Mouse (Mus musculus) neural tube, embryonic 14.5 days (tissue): ENCODE data around the gene Sugct. TPM values are rescaled to one million over a fixed set of nuclear protein-coding genes. Genes with fewer than 3 reads are reported as not detected.

Experiments used
- ATAC-seq: fragments of 200-750 bp; cut with Nextera tagmentation; 2 replicates; pipeline ENCODE4 v1.8.0; 2017; ENCODE audit warnings: low read depth, mild to moderate bottlenecking, moderate TSS enrichment, moderate library complexity
- H3K27ac ChIP-seq: fragments of 300-500 bp; sonication (generic); 2 replicates; pipeline ENCODE4 v1.5.1; 2014; ENCODE audit warnings: low read depth, mild to moderate bottlenecking, control low read depth, low read length, moderate library complexity, mixed read lengths
- H3K27me3 ChIP-seq: fragments of 300-500 bp; sonication (generic); 2 replicates; pipeline ENCODE4 v1.6.1; 2014; ENCODE audit warnings: low read length; ENCODE audit not compliant: control insufficient read depth, insufficient read depth
- H3K36me3 ChIP-seq: fragments of 300-500 bp; sonication (generic); 2 replicates; pipeline ENCODE4 v1.6.1; 2014; ENCODE audit warnings: low read length, mixed read lengths; ENCODE audit not compliant: control insufficient read depth, insufficient read depth
- H3K4me1 ChIP-seq: fragments of 300-500 bp; sonication (generic); 2 replicates; pipeline ENCODE4 v1.6.1; 2014; ENCODE audit warnings: low read length; ENCODE audit not compliant: control insufficient read depth, insufficient read depth
- H3K4me2 ChIP-seq: fragments of 300-500 bp; sonication (generic); 2 replicates; pipeline ENCODE4 v1.6.1; 2014; ENCODE audit warnings: mild to moderate bottlenecking, low read depth, low read length, control low read depth
- H3K4me3 ChIP-seq: fragments of 300-500 bp; sonication (generic); 2 replicates; pipeline ENCODE4 v1.5.1; 2014; ENCODE audit warnings: low read depth, low read length, control low read depth, mixed read lengths
- H3K9ac ChIP-seq: fragments of 300-500 bp; sonication (generic); replicated peaks from 2 replicates; pipeline ENCODE4 v1.6.1; 2014; ENCODE audit warnings: low read depth, mild to moderate bottlenecking, control low read depth, low read length, mixed read lengths
- H3K9me3 ChIP-seq: fragments of 300-500 bp; sonication (generic); 2 replicates; pipeline ENCODE4 v1.6.1; 2016; ENCODE audit warnings: low read length; ENCODE audit not compliant: control insufficient read depth
- WGBS: fragments of 180-500 bp; shearing (Covaris S2); extraction: QIAGEN DNeasy Blood & Tissue Kit; methylation state at CpG from one replicate; pipeline ENCODE4 v1.1.7; 2014; 5-methylcytosine and 5-hydroxymethylcytosine counted together
- polyA plus RNA-seq: library from polyadenylated mRNA; unstranded; fragments of >200 nt; fragmentation: Nextera tagmentation; extraction: Ambion mirVana; gene quantifications from 2 replicates; pipeline ENCODE4 v1.2.1, GENCODE M21; 2014

The Sugct gene
- polyA plus RNA-seq, 1 experiment from 2014 or later: 2.2 TPM

DNA sequence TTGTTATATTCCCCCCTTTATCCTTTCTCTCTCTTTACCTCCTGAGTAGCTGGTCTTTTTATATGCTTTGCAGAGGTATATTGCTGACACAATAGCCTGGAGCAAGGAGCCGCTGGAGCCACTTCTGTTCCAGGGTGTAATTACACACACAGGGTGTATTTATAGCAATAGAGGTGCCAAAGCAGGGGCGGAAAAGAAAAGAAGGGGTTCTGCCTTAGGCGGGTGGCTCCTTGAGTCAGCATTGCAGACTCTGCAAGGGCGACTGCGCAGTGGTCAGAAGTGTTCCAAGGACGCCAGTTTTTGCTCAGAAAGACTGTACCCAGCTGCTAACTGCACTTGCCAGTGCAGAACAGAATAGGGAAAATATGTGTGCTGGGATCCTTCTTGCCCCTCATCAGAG, 869.7 kb downstream of the Sugct start:
- H3K36me3 ChIP-seq: no peaks in the 10 kb centered on the region
- H3K9ac ChIP-seq: no peak overlapping the region
- 41% methylated on average over 6 of the region's 6 CpGs for whole genome bisulfite sequencing
- H3K4me1 ChIP-seq: no peaks in the 10 kb centered on the region
- H3K4me2 ChIP-seq: no peak overlapping the region
- no peaks in the 10 kb centered on the region for H3K9me3 ChIP-seq
- no peaks in the 10 kb centered on the region for H3K27me3 ChIP-seq
- no peak overlapping the region for H3K27ac ChIP-seq
- no peak overlapping the region for H3K4me3 ChIP-seq
- no peak for ATAC-seq

DNA sequence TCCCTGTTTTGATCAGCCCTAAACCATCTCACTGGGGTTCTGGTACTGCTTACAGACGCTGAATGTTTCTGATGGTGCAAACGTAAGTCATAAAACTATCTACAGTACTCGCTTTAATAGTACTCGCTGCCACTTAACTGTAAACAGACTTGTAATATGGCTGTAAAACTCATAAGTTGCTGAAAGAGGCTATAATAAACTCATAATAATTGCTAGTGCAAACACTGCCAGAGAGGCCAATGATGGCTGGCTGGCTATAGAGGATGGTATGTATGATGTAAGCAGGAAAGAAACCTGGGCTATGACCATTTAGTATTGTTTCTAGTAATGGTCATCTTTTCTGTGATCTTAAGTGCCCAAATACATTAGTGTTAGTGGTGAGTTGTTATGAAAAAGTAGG, 873.6 kb downstream of the Sugct start:
- Histone ChIP-seq H3K36me3 (no peaks in the 10 kb centered on the region), H3K9ac (no peak overlapping the region), H3K4me3 (no peak overlapping the region), H3K4me1 (no peaks in the 10 kb centered on the region), H3K9me3 (no peaks in the 10 kb centered on the region), H3K4me2 (no peak overlapping the region), H3K27me3 (no peaks in the 10 kb centered on the region), H3K27ac (no peak overlapping the region)
- no peak for ATAC-seq
- 90% methylated on average over 4 of the region's 4 CpGs for WGBS

DNA sequence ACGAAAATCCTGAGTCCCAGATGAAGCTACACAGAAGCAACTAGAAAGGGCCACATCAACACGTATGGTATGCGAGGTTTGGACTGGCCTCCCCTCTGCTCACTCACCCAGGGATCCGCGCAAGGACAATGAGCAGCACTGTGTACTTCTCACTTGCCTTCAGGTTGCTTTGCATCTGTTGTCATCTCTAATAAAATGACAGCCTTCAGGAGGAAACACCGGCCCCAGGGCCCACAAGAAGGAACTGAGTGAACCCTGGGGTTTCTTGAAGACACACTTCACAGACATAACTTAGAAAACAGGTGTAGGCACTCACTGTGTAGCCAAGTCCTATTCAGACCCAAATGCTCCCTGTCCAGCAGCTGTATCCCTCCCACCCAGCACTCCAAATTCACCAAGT, 877.9 kb downstream of the Sugct start:
- Histone ChIP-seq H3K36me3 (no peaks in the 10 kb centered on the region), H3K27ac (no peak overlapping the region), H3K9ac (no peak overlapping the region), H3K4me2 (no peak overlapping the region), H3K9me3 (no peaks in the 10 kb centered on the region), H3K27me3 (no peaks in the 10 kb centered on the region), H3K4me1 (no peaks in the 10 kb centered on the region), H3K4me3 (no peak overlapping the region)
- 84% methylated on average over 6 of the region's 6 CpGs for WGBS
- ATAC-seq: no peak

DNA sequence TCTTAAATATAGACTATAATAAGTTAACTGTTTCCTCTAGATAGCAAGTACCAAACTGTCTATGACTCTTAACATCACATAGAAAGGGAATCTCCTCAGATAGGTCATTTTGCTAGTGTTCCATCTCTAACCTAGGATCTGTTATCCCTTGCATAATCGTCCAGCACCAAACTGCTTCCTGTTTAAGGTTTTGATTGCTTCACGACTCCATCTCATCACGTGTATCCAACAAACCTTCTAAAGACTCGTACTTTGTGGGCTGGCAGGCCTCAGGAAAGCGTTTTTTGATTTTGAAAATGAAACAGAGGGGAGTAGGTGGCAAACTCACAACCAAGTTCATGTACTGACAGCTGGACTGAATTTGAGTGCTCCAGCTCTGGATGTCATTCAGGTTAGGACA, 878.6 kb downstream of the Sugct start:
- WGBS: 83% methylated on average over 5 of the region's 5 CpGs
- H3K4me1 ChIP-seq: no peaks in the 10 kb centered on the region
- H3K9ac ChIP-seq: no peak overlapping the region

DNA sequence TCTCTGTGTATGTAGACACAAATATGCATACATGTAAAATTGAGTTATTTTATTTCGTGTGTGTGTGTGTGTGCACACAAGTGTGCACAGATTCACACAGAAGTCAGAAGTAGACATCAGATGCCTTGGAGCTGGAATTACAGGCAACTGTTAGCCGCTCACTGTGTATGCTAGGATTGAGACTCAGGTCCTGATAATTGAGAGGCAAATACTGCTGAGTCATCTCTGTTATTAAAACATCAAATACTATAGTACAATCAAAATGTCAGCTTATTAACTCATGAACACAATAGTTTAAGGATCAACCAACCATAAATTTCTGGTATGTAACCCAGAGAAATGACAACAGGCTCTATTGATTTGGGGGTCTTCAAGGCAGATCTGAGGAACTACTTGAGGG, 883.1 kb downstream of the Sugct start:
- 95% methylated on average over 2 of the region's 2 CpGs for WGBS
- Histone ChIP-seq H3K4me2 (no peak overlapping the region), H3K9me3 (no peaks in the 10 kb centered on the region), H3K4me1 (no peaks in the 10 kb centered on the region), H3K4me3 (no peak overlapping the region), H3K27ac (no peak overlapping the region), H3K9ac (no peak overlapping the region), H3K27me3 (no peaks in the 10 kb centered on the region), H3K36me3 (no peaks in the 10 kb centered on the region)
- no peak for ATAC-seq

More for the DNA sequence above, 878.6 kb downstream of the Sugct start:
- no peak overlapping the region for H3K4me2 ChIP-seq
- no peaks in the 10 kb centered on the region for H3K27me3 ChIP-seq
- H3K4me3 ChIP-seq: no peak overlapping the region
- no peak for ATAC-seq
- H3K27ac ChIP-seq: no peak overlapping the region
- no peaks in the 10 kb centered on the region for H3K9me3 ChIP-seq
- no peaks in the 10 kb centered on the region for H3K36me3 ChIP-seq

Other genes starting within 250 kb of the Sugct start
- gene Mplkip, start 361 bp downstream of the Sugct start, polyA plus RNA-seq: 47.7 and 55.4 TPM in 2 replicates
- 18.1 and 22.5 TPM in 2 replicates for gene Cdk13, start 109.5 kb upstream of the Sugct start, polyA plus RNA-seq
- gene Rala, start 248.7 kb upstream of the Sugct start, polyA plus RNA-seq: 202 and 224 TPM in 2 replicates